Mouse (Mus musculus) brain, embryonic 14.5 days (tissue): ENCODE data around the gene Tmem184b.

Source experiments
- CTCF ChIP-seq: fragments of 200-500 bp; IDR thresholded peaks from 2 replicates; pipeline ENCODE4 v1.5.1; 2012; ENCODE audit warnings: inconsistent platforms, mild to moderate bottlenecking, moderate library complexity, borderline replicate concordance; ENCODE audit not compliant: insufficient read depth, insufficient read length; ENCODE audit errors: extremely low read depth
- POLR2A ChIP-seq: fragments of 200-500 bp; IDR thresholded peaks from 2 replicates; pipeline ENCODE4 v1.6.1; 2012; ENCODE audit warnings: mild to moderate bottlenecking, inconsistent platforms, borderline replicate concordance; ENCODE audit not compliant: poor library complexity, insufficient read depth, insufficient read length, severe bottlenecking; ENCODE audit errors: extremely low read depth

- no peak for TF ChIP-seq CTCF
- TF ChIP-seq POLR2A, result no peak
Observed at GRCm38 (mm10) chr15:79347165-79347844, 56.1 kb downstream of the Tmem184b start.
